Mouse (Mus musculus): ENCODE data around the gene Vmn2r19.
"Not testable (repeated sequence)": the region's sequence is repeated elsewhere in the genome, so short reads cannot be mapped to it uniquely, and the experiment has no call there.

Vmn2r19 gene

GRCm38 (mm10) chr6:123308033-123308432, at the start of gene Vmn2r19:
TSS of gene Vmn2r19 (plus strand) at chr6:123308333.
- no peak for DNase-seq (ENCODE audit: low spot score in 2 of 2)

- no peak for DNase-seq (ENCODE audit: low spot score in 2 of 2)
Measured at GRCm38 (mm10) chr6:123258946-123259345, 49.2 kb upstream of the Vmn2r19 start.

GRCm38 (mm10) chr6:123259889-123260603, 48.1 kb upstream of the Vmn2r19 start:
- no peak for DNase-seq (ENCODE audit: low spot score in 2 of 2)

GRCm38 (mm10) chr6:123260868-123261267, 47.3 kb upstream of the Vmn2r19 start:
- DNase-seq (ENCODE audit: low spot score in 2 of 2) = no peak

- no peak for DNase-seq (ENCODE audit: low spot score in 2 of 2)
Measured at GRCm38 (mm10) chr6:123261555-123262161, 46.5 kb upstream of the Vmn2r19 start, which contains the start of gene Clec4d. TSS of gene Clec4d (plus strand) at chr6:123262111.

- DNase-seq (ENCODE audit: low spot score in 2 of 2) = no peak
Measured at GRCm38 (mm10) chr6:123264194-123264593, 43.9 kb upstream of the Vmn2r19 start.

GRCm38 (mm10) chr6:123265809-123266208, 42.3 kb upstream of the Vmn2r19 start:
- DNase-seq (ENCODE audit: low spot score in 2 of 2) = no peak

GRCm38 (mm10) chr6:123266945-123267344, 41.2 kb upstream of the Vmn2r19 start:
- no peak for DNase-seq (ENCODE audit: low spot score in 2 of 2)

- DNase-seq (ENCODE audit: low spot score in 2 of 2) = no peak
Measured at GRCm38 (mm10) chr6:123279443-123279842, 28.7 kb upstream of the Vmn2r19 start.

GRCm38 (mm10) chr6:123286311-123286710, 21.8 kb upstream of the Vmn2r19 start:
- no peak for DNase-seq (ENCODE audit: low spot score in 2 of 2)

GRCm38 (mm10) chr6:123288931-123289330, 19.2 kb upstream of the Vmn2r19 start:
- DNase-seq (ENCODE audit: low spot score in 2 of 2) = no peak

GRCm38 (mm10) chr6:123289753-123290152, 18.4 kb upstream of the Vmn2r19 start, which contains the start of gene Clec4e:
TSS of gene Clec4e (minus strand) at chr6:123289870.
- DNase-seq (ENCODE audit: low spot score in 2 of 2) = no peak

GRCm38 (mm10) chr6:123292751-123293400, 15.3 kb upstream of the Vmn2r19 start:
- no peak for DNase-seq (ENCODE audit: low spot score in 2 of 2)

GRCm38 (mm10) chr6:123293509-123293908, 14.6 kb upstream of the Vmn2r19 start:
- not testable (repeated sequence) for DNase-seq (ENCODE audit: low spot score in 2 of 2)

GRCm38 (mm10) chr6:123296687-123297086, 11.4 kb upstream of the Vmn2r19 start:
- no peak for DNase-seq (ENCODE audit: low spot score in 2 of 2)

GRCm38 (mm10) chr6:123306315-123306714, 1.8 kb upstream of the Vmn2r19 start:
- not testable (repeated sequence) for DNase-seq (ENCODE audit: low spot score in 2 of 2)

GRCm38 (mm10) chr6:123332503-123332902, 24.4 kb downstream of the Vmn2r19 start:
- no peak for DNase-seq (ENCODE audit: low spot score in 2 of 2)

- DNase-seq (ENCODE audit: low spot score in 2 of 2) = no peak
Measured at GRCm38 (mm10) chr6:123340093-123340492, 32.0 kb downstream of the Vmn2r19 start.

GRCm38 (mm10) chr6:123346141-123346540, 38.0 kb downstream of the Vmn2r19 start:
- DNase-seq (ENCODE audit: low spot score in 2 of 2) = no peak

Measured in right cerebral cortex, postnatal 36 days (tissue).